21 mouse cellular contexts compared by ENCODE assay signal in the genomic region with DNA sequence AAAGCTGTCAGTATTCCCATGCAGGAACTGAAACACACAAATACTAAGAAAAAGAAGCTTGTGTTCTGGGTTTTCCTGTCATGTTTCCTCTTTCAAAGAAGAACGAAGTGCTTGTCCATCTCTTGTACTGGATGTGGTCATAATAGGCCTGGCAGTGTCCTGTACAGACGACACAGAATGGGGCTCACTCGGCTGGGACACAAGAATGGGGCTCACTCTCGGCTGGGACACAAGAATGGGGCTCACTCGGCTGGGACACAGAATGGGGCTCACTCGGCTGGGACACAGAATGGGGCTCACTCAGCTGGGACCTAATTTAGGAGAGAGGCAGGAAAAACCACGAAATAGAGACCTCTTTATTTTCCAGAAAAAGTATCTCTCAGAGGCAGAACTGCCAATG. TPM values are rescaled to one million over a fixed set of nuclear protein-coding genes. Genes with fewer than 3 reads are reported as not detected.
DNase-seq lines count a peak whose midpoint lies in the region; ATAC-seq and TF ChIP-seq lines count a peak whose summit lies in the region.
"Had no signal": no experiment of that assay in that cellular context is flagged by ENCODE, and none has a peak within 500 bp of the region (broad histone marks: within the 10 kb centered on the region; RNA-seq: fewer than 3 reads in every experiment).

No protein-coding gene starts in this region.

- WGBS in forebrain, embryonic 15.5 days = 43% methylated on average over 7 of the region's 7 CpGs

- H3K27me3 ChIP-seq in forebrain, embryonic 15.5 days = no peaks in the 10 kb centered on the region
- H3K27me3 ChIP-seq: embryonic facial prominence, embryonic 13.5 days; hindbrain, embryonic 15.5 days; limb, embryonic 15.5 days; midbrain, embryonic 12.5 days had no signal

- peak; percentile 34; the same call in 1 of the 2 replicates for ATAC-seq in granulocyte monocyte progenitor cell, adult 5-6 weeks (replicated peaks; ENCODE audit: poor library complexity, severe bottlenecking)
- ATAC-seq in megakaryocyte, adult 5-6 weeks (ENCODE audit: poor library complexity, severe bottlenecking) = peak; percentile 16; the same call in 1 of the 2 replicates
- no peak for ATAC-seq in forebrain, embryonic 15.5 days (replicated peaks)

- H3K4me3 ChIP-seq in gastrocnemius, adult 2 months = no peak overlapping the region
- no peak overlapping the region for H3K4me3 ChIP-seq in layer of hippocampus, adult 2 months
- H3K4me3 ChIP-seq in forebrain, embryonic 15.5 days = no peak overlapping the region
- H3K4me3 ChIP-seq: embryonic facial prominence, embryonic 13.5 days; forebrain, embryonic 10.5 days; hindbrain, embryonic 15.5 days; limb, embryonic 15.5 days; midbrain, embryonic 12.5 days had no signal

- H3K4me2 ChIP-seq in forebrain, embryonic 15.5 days (replicated peaks) = no peak overlapping the region
- H3K4me2 ChIP-seq: embryonic facial prominence, embryonic 13.5 days; hindbrain, embryonic 15.5 days; limb, embryonic 15.5 days; midbrain, embryonic 12.5 days had no signal

- TF ChIP-seq CTCF in gastrocnemius, adult 2 months (IDR thresholded peaks at IDR 0.05) = no peak
- TF ChIP-seq CTCF in layer of hippocampus, adult 2 months (conservative IDR thresholded peaks at IDR 0.05) = no peak

- H3K36me3 ChIP-seq in forebrain, embryonic 15.5 days = no peaks in the 10 kb centered on the region
- H3K36me3 ChIP-seq: embryonic facial prominence, embryonic 13.5 days; forebrain, embryonic 10.5 days; hindbrain, embryonic 15.5 days; limb, embryonic 15.5 days; midbrain, embryonic 12.5 days had no signal

- no peak overlapping the region for H3K9ac ChIP-seq in forebrain, embryonic 15.5 days (replicated peaks)
- H3K9ac ChIP-seq: embryonic facial prominence, embryonic 13.5 days; hindbrain, embryonic 15.5 days; limb, embryonic 15.5 days; midbrain, embryonic 12.5 days had no signal

- no peaks in the 10 kb centered on the region for H3K9me3 ChIP-seq in forebrain, embryonic 15.5 days
- H3K9me3 ChIP-seq: embryonic facial prominence, embryonic 13.5 days; forebrain, embryonic 10.5 days; hindbrain, embryonic 15.5 days; limb, embryonic 15.5 days; midbrain, embryonic 12.5 days had no signal

- peak overlapping the region; percentile 93 for H3K27ac ChIP-seq in gastrocnemius, adult 2 months
- H3K27ac ChIP-seq in layer of hippocampus, adult 2 months = peak overlapping the region; percentile 5; the same call in 1 of the 2 replicates
- no peak overlapping the region for H3K27ac ChIP-seq in forebrain, embryonic 15.5 days (replicated peaks)
- H3K27ac ChIP-seq: embryonic facial prominence, embryonic 13.5 days; forebrain, embryonic 10.5 days; hindbrain, embryonic 15.5 days; limb, embryonic 15.5 days; midbrain, embryonic 12.5 days had no signal

- DNase-seq in gastrocnemius, adult 2 months = no peak
- no peak for DNase-seq in gastrocnemius, adult 8-10 months (ENCODE audit: low spot score in 2 of 2)
- no peak for DNase-seq in layer of hippocampus, adult 2 months (ENCODE audit: low spot score in 2 of 2)
- DNase-seq in layer of hippocampus, postnatal 25 days (ENCODE audit: extremely low spot score in 1 of 2, low spot score in 1 of 2) = no peak
- no peak for DNase-seq in frontal cortex, postnatal 14 days (ENCODE audit: low spot score in 2 of 2)
- DNase-seq: adrenal gland, postnatal 10 days; cerebellum, adult 2 months; gastrocnemius, postnatal 25 days; kidney, adult 11 months; kidney, postnatal 25 days; layer of hippocampus, adult 9-11 months; right cerebral cortex, postnatal 25 days; thymus, postnatal 36 days had no signal

- peaks cover 5% of the 10 kb centered on the region for H3K4me1 ChIP-seq in forebrain, embryonic 15.5 days

- intact Hi-C loops in gastrocnemius, adult 2 months (cut with DNase I) = no loop called here

RNA-seq across cellular contexts. Expression of gene Pacsin2, which starts 34.0 kb away (rescaled TPM):
- total RNA-seq in gastrocnemius, adult 2 months (2021) = 10 to 100 TPM; 43.7 to 70.1 TPM
- 10 to 100 TPM; 45.3 to 58.5 (median 48.2) TPM for total RNA-seq in gastrocnemius, adult 8-10 months (2022)
- total RNA-seq in layer of hippocampus, adult 2 months (2021) = 100 to 1,000 TPM in 1 of 2 experiments, 10 to 100 TPM in 1; 99.7 to 104 TPM
- total RNA-seq in layer of hippocampus, postnatal 25 days (2021) = 10 to 100 TPM; 69.7 to 75.6 TPM
- 43.3 and 56.8 TPM in 2 replicates for total RNA-seq in granulocyte monocyte progenitor cell, adult 5-6 weeks (2014; fragmentation: Nextera tagmentation)
- total RNA-seq in granulocyte monocyte progenitor cell, adult 5-6 weeks (2017) = 65.2 and 91.1 TPM in 2 replicates
- 71.9 and 75.0 TPM in 2 replicates for total RNA-seq in megakaryocyte, adult 5-6 weeks (2015)
- 112 and 115 TPM in 2 replicates for total RNA-seq in megakaryocyte, adult 5-6 weeks (2017)
- polyA plus RNA-seq in forebrain, embryonic 15.5 days (2015; fragmentation: Nextera tagmentation; extraction: Ambion mirVana) = 21.5 and 25.5 TPM in 2 replicates
